Mouse (Mus musculus) intestine, postnatal 0 days (tissue): Measurements from ENCODE around the gene Slc30a10. TPM values are rescaled to one million over a fixed set of nuclear protein-coding genes. Genes with fewer than 3 reads are reported as not detected.

ENCODE experiments used
- ATAC-seq: fragments of 200-750 bp; cut with Nextera tagmentation; 2 replicates; pipeline ENCODE4 v1.8.0; 2017; ENCODE audit warnings: mild to moderate bottlenecking, moderate TSS enrichment, moderate library complexity
- H3K27ac ChIP-seq: fragments of 300-500 bp; sonication (generic); 2 replicates; pipeline ENCODE4 v1.5.1; 2014; ENCODE audit warnings: mild to moderate bottlenecking, low read depth, low read length, moderate library complexity
- H3K27me3 ChIP-seq: fragments of 300-500 bp; sonication (generic); replicated peaks from 2 replicates; pipeline ENCODE4 v1.6.1; 2014; ENCODE audit warnings: low read length, mixed read lengths; ENCODE audit not compliant: control insufficient read depth, insufficient read depth
- H3K36me3 ChIP-seq: fragments of 300-500 bp; sonication (generic); 2 replicates; pipeline ENCODE4 v1.6.1; 2014; ENCODE audit warnings: mild to moderate bottlenecking, moderate library complexity; ENCODE audit not compliant: control insufficient read depth, insufficient read depth
- H3K4me1 ChIP-seq: fragments of 300-500 bp; sonication (generic); replicated peaks from 2 replicates; pipeline ENCODE4 v1.6.1; 2014; ENCODE audit warnings: antibody characterized with exemption, low read length, mixed read lengths; ENCODE audit not compliant: control insufficient read depth, insufficient read depth
- H3K4me2 ChIP-seq: fragments of 300-500 bp; sonication (generic); replicated peaks from 2 replicates; pipeline ENCODE4 v1.6.1; 2014; ENCODE audit warnings: low read depth, mild to moderate bottlenecking, moderate library complexity
- H3K4me3 ChIP-seq: fragments of 300-500 bp; sonication (generic); 2 replicates; pipeline ENCODE4 v1.5.1; 2014; ENCODE audit warnings: low read depth, low read length
- H3K9ac ChIP-seq: fragments of 300-500 bp; sonication (generic); 2 replicates; pipeline ENCODE4 v1.6.1; 2014; ENCODE audit warnings: mild to moderate bottlenecking, low read depth, low read length
- H3K9me3 ChIP-seq: fragments of 300-500 bp; sonication (generic); 2 replicates; pipeline ENCODE4 v1.6.1; 2016; ENCODE audit warnings: mixed run types; ENCODE audit not compliant: control insufficient read depth
- CTCF ChIP-seq: sonication (generic); IDR thresholded peaks from 2 replicates; pipeline ENCODE4 v1.5.1; 2016; ENCODE audit warnings: low read depth, mild to moderate bottlenecking, control low read depth, antibody characterized with exemption, moderate library complexity
- WGBS: fragments of 180-500 bp; shearing (Covaris S2); extraction: QIAGEN DNeasy Blood & Tissue Kit; methylation state at CpG from one replicate; pipeline ENCODE4 v1.1.7; 2014; 5-methylcytosine and 5-hydroxymethylcytosine counted together
- polyA plus RNA-seq: library from polyadenylated mRNA; unstranded; fragments of >200 nt; fragmentation: Nextera tagmentation; extraction: Ambion mirVana; gene quantifications from 2 replicates; pipeline ENCODE4 v1.2.1, GENCODE M21; 2015

Gene Slc30a10
- polyA plus RNA-seq = 8.5 and 9.3 TPM in 2 replicates

- Histone ChIP-seq H3K36me3 (no peaks in the 10 kb centered on the region), H3K4me3 (peak within 1 kb of the TSS; percentile 58), H3K27me3 (peaks cover 8% of the 10 kb centered on the region; the same call in 1 of the 2 replicates), H3K4me1 (no peaks in the 10 kb centered on the region; the same call in 1 of the 2 replicates), H3K9me3 (no peaks in the 10 kb centered on the region), H3K27ac (peak within 1 kb of the TSS; percentile 85), H3K9ac (peak within 1 kb of the TSS; percentile 60), H3K4me2 (peak within 1 kb of the TSS; percentile 86)
- peak; percentile 85 for ATAC-seq
- TF ChIP-seq CTCF = no peak
- WGBS = 2% methylated on average over 16 of the region's 18 CpGs
Observed at GRCm38 (mm10) chr1:185454575-185454954, at the start of gene Slc30a10. Slc30a10 (plus strand) TSS chr1:185454848.

DNA sequence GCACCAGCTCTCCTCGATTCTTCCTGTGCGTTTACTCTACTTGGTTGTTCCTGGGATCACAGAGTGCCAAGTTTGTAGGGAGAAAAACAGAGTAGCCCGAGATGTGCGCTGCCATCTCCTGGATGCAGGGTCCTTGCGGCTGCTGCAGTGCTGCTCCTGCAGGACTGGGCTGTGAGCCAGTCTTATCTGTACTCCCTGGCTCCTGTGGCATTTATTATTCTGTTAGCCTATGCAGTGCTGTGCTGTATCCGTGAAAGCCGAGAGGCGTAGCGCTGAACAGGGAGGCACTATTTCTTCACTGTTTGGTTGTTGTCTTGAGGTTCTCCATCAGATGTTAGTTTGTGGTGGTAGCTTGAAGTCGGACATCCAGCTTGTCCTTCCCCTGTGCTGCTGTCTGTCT is 48.7 kb upstream of the Slc30a10 start:
- Histone ChIP-seq H3K9ac (no peak overlapping the region), H3K9me3 (no peaks in the 10 kb centered on the region), H3K36me3 (peaks cover 69% of the 10 kb centered on the region), H3K4me3 (no peak overlapping the region), H3K27ac (no peak overlapping the region), H3K4me2 (no peak overlapping the region), H3K4me1 (no peaks in the 10 kb centered on the region), H3K27me3 (no peaks in the 10 kb centered on the region)
- WGBS = 81% methylated on average over 10 of the region's 10 CpGs
- no peak for ATAC-seq
- TF ChIP-seq CTCF = no peak

GRCm38 (mm10) chr1:185409831-185410230 is 44.8 kb upstream of the Slc30a10 start:
- WGBS = 76% methylated on average over 3 of the region's 3 CpGs
- Histone ChIP-seq H3K4me2 (no peak overlapping the region), H3K9ac (no peak overlapping the region), H3K27me3 (no peaks in the 10 kb centered on the region), H3K9me3 (no peaks in the 10 kb centered on the region), H3K4me3 (no peak overlapping the region), H3K27ac (no peak overlapping the region), H3K36me3 (peaks cover 77% of the 10 kb centered on the region), H3K4me1 (no peaks in the 10 kb centered on the region)
- TF ChIP-seq CTCF = peak; percentile 73
- ATAC-seq = no peak

DNA sequence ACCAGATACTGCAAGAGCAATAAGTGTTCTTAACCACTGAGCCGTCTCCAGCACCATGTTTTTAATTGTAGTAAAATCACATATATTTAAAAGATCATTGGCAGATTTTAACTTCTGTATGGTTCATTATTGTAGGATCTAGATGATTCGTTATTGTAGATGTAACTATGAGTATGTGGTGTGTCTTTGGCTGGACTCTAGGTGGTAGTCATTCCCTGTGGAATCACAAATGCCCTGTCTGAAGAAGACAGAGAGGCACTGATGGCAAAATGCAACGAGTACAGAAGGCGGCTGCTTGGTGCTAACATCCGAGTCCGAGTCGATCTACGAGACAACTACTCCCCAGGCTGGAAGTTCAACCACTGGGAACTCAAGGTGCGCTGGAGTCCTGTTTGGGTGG is 36.6 kb upstream of the Slc30a10 start:
- Histone ChIP-seq H3K4me3 (no peak overlapping the region), H3K36me3 (peaks cover 62% of the 10 kb centered on the region), H3K4me1 (no peaks in the 10 kb centered on the region), H3K27me3 (no peaks in the 10 kb centered on the region), H3K9me3 (no peaks in the 10 kb centered on the region), H3K27ac (no peak overlapping the region), H3K9ac (no peak overlapping the region), H3K4me2 (no peak overlapping the region)
- peak; percentile 54 for TF ChIP-seq CTCF
- ATAC-seq = no peak
- WGBS = 88% methylated on average over 9 of the region's 9 CpGs

GRCm38 (mm10) chr1:185419805-185420204 is 34.8 kb upstream of the Slc30a10 start:
- no peak for ATAC-seq
- H3K4me3 ChIP-seq = no peak overlapping the region
- H3K27me3 ChIP-seq = no peaks in the 10 kb centered on the region
- H3K36me3 ChIP-seq = peaks cover 55% of the 10 kb centered on the region
- H3K4me2 ChIP-seq = no peak overlapping the region
- H3K9ac ChIP-seq = no peak overlapping the region
- H3K27ac ChIP-seq = no peak overlapping the region
- no peaks in the 10 kb centered on the region for H3K4me1 ChIP-seq
- 86% methylated on average over 5 of the region's 5 CpGs for WGBS
- no peaks in the 10 kb centered on the region for H3K9me3 ChIP-seq
- no peak for TF ChIP-seq CTCF

- Histone ChIP-seq H3K4me2 (no peak overlapping the region), H3K4me3 (no peak overlapping the region), H3K27ac (peak overlapping the region; percentile 46; the same call in 1 of the 2 replicates), H3K9ac (no peak overlapping the region), H3K27me3 (no peaks in the 10 kb centered on the region), H3K9me3 (no peaks in the 10 kb centered on the region), H3K4me1 (no peaks in the 10 kb centered on the region), H3K36me3 (peaks cover 57% of the 10 kb centered on the region)
- no peak for TF ChIP-seq CTCF
- WGBS = 81% methylated on average over 6 of the region's 6 CpGs
- ATAC-seq = no peak
Observed at GRCm38 (mm10) chr1:185420776-185421175, 33.9 kb upstream of the Slc30a10 start.

- Histone ChIP-seq H3K9ac (no peak overlapping the region), H3K4me3 (no peak overlapping the region), H3K27ac (no peak overlapping the region), H3K4me2 (no peak overlapping the region), H3K4me1 (no peaks in the 10 kb centered on the region), H3K9me3 (no peaks in the 10 kb centered on the region), H3K36me3 (peaks cover 41% of the 10 kb centered on the region), H3K27me3 (no peaks in the 10 kb centered on the region)
- no peak for TF ChIP-seq CTCF
- 79% methylated on average over 5 of the region's 5 CpGs for WGBS
- ATAC-seq = no peak
Observed at GRCm38 (mm10) chr1:185426583-185426982, 28.1 kb upstream of the Slc30a10 start.
